Mouse (Mus musculus) neural tube, embryonic 14.5 days (tissue): ENCODE results near the gene Endov. TPM values are rescaled to one million over a fixed set of nuclear protein-coding genes. Genes with fewer than 3 reads are reported as not detected.

Experiments
- ATAC-seq: fragments of 200-750 bp; cut with Nextera tagmentation; 2 replicates; pipeline ENCODE4 v1.8.0; 2017; ENCODE audit warnings: low read depth, mild to moderate bottlenecking, moderate TSS enrichment, moderate library complexity
- H3K27ac ChIP-seq: fragments of 300-500 bp; sonication (generic); 2 replicates; pipeline ENCODE4 v1.5.1; 2014; ENCODE audit warnings: low read depth, mild to moderate bottlenecking, control low read depth, low read length, moderate library complexity, mixed read lengths
- H3K27me3 ChIP-seq: fragments of 300-500 bp; sonication (generic); 2 replicates; pipeline ENCODE4 v1.6.1; 2014; ENCODE audit warnings: low read length; ENCODE audit not compliant: control insufficient read depth, insufficient read depth
- H3K36me3 ChIP-seq: fragments of 300-500 bp; sonication (generic); 2 replicates; pipeline ENCODE4 v1.6.1; 2014; ENCODE audit warnings: low read length, mixed read lengths; ENCODE audit not compliant: control insufficient read depth, insufficient read depth
- H3K4me1 ChIP-seq: fragments of 300-500 bp; sonication (generic); 2 replicates; pipeline ENCODE4 v1.6.1; 2014; ENCODE audit warnings: low read length; ENCODE audit not compliant: control insufficient read depth, insufficient read depth
- H3K4me2 ChIP-seq: fragments of 300-500 bp; sonication (generic); 2 replicates; pipeline ENCODE4 v1.6.1; 2014; ENCODE audit warnings: mild to moderate bottlenecking, low read depth, low read length, control low read depth
- H3K4me3 ChIP-seq: fragments of 300-500 bp; sonication (generic); 2 replicates; pipeline ENCODE4 v1.5.1; 2014; ENCODE audit warnings: low read depth, low read length, control low read depth, mixed read lengths
- H3K9ac ChIP-seq: fragments of 300-500 bp; sonication (generic); replicated peaks from 2 replicates; pipeline ENCODE4 v1.6.1; 2014; ENCODE audit warnings: low read depth, mild to moderate bottlenecking, control low read depth, low read length, mixed read lengths
- H3K9me3 ChIP-seq: fragments of 300-500 bp; sonication (generic); 2 replicates; pipeline ENCODE4 v1.6.1; 2016; ENCODE audit warnings: low read length; ENCODE audit not compliant: control insufficient read depth
- WGBS: fragments of 180-500 bp; shearing (Covaris S2); extraction: QIAGEN DNeasy Blood & Tissue Kit; methylation state at CpG from one replicate; pipeline ENCODE4 v1.1.7; 2014; 5-methylcytosine and 5-hydroxymethylcytosine counted together
- polyA plus RNA-seq: library from polyadenylated mRNA; unstranded; fragments of >200 nt; fragmentation: Nextera tagmentation; extraction: Ambion mirVana; gene quantifications from 2 replicates; pipeline ENCODE4 v1.2.1, GENCODE M21; 2014

Gene Endov
- polyA plus RNA-seq, 1 experiment from 2014 or later = 13.8 TPM

GRCm38 (mm10) chr11:119542371-119542770 is 51.2 kb downstream of the Endov start:
- Histone ChIP-seq H3K27me3 (0 out of 2 replicates have a peak, but pooled peaks cover 3% of the 10 kb centered on the region), H3K36me3 (no peaks in the 10 kb centered on the region), H3K4me1 (peaks cover 39% of the 10 kb centered on the region), H3K4me3 (no peak overlapping the region), H3K27ac (no peak overlapping the region), H3K9ac (no peak overlapping the region), H3K9me3 (no peaks in the 10 kb centered on the region), H3K4me2 (no peak overlapping the region)
- ATAC-seq = no peak
- 60% methylated on average over 9 of the region's 9 CpGs for WGBS

GRCm38 (mm10) chr11:119542886-119543285 is 51.7 kb downstream of the Endov start:
- Histone ChIP-seq H3K4me1 (peaks cover 39% of the 10 kb centered on the region), H3K4me3 (no peak overlapping the region), H3K36me3 (no peaks in the 10 kb centered on the region), H3K27me3 (0 out of 2 replicates have a peak, but pooled peaks cover 3% of the 10 kb centered on the region), H3K4me2 (no peak overlapping the region; the same call in 1 of the 2 replicates), H3K27ac (no peak overlapping the region), H3K9me3 (no peaks in the 10 kb centered on the region), H3K9ac (no peak overlapping the region)
- no peak for ATAC-seq
- WGBS = 77% methylated on average over 5 of the region's 5 CpGs

GRCm38 (mm10) chr11:119543816-119544517 is 52.8 kb downstream of the Endov start:
- Histone ChIP-seq H3K9me3 (no peaks in the 10 kb centered on the region), H3K4me1 (peaks cover 50% of the 10 kb centered on the region), H3K4me2 (peak overlapping the region; percentile 97), H3K27me3 (0 out of 2 replicates have a peak, but pooled peaks cover 3% of the 10 kb centered on the region), H3K36me3 (no peaks in the 10 kb centered on the region), H3K27ac (no peak overlapping the region), H3K9ac (no peak overlapping the region), H3K4me3 (peak overlapping the region; percentile 9; the same call in 1 of the 2 replicates)
- no peak for ATAC-seq
- 63% methylated on average over 16 of the region's 16 CpGs for WGBS

- no peaks in the 10 kb centered on the region for H3K9me3 ChIP-seq
- 0 out of 2 replicates have a peak, but pooled peaks cover 3% of the 10 kb centered on the region for H3K27me3 ChIP-seq
- H3K27ac ChIP-seq = no peak overlapping the region
- no peaks in the 10 kb centered on the region for H3K36me3 ChIP-seq
- peak overlapping the region; percentile 76; the same call in 1 of the 2 replicates for H3K4me3 ChIP-seq
- H3K4me2 ChIP-seq = peak overlapping the region; percentile 97
- peaks cover 55% of the 10 kb centered on the region for H3K4me1 ChIP-seq
- 77% methylated on average over 15 of the region's 15 CpGs for WGBS
- H3K9ac ChIP-seq = no peak overlapping the region
- no peak for ATAC-seq
Measured at GRCm38 (mm10) chr11:119544518-119545105, 53.5 kb downstream of the Endov start.

GRCm38 (mm10) chr11:119545281-119545680 is 54.1 kb downstream of the Endov start:
- Histone ChIP-seq H3K27ac (no peak overlapping the region), H3K9ac (peak overlapping the region; percentile 76), H3K4me3 (peak overlapping the region; percentile 76), H3K36me3 (no peaks in the 10 kb centered on the region), H3K27me3 (0 out of 2 replicates have a peak, but pooled peaks cover 3% of the 10 kb centered on the region), H3K4me2 (peak overlapping the region; percentile 97), H3K9me3 (no peaks in the 10 kb centered on the region), H3K4me1 (peaks cover 50% of the 10 kb centered on the region)
- no peak for ATAC-seq
- WGBS = 33% methylated on average over 3 of the region's 3 CpGs

GRCm38 (mm10) chr11:119545741-119546495 is 54.8 kb downstream of the Endov start:
- Histone ChIP-seq H3K27me3 (0 out of 2 replicates have a peak, but pooled peaks cover 3% of the 10 kb centered on the region), H3K4me2 (peak overlapping the region; percentile 97), H3K36me3 (no peaks in the 10 kb centered on the region), H3K4me3 (peak overlapping the region; percentile 76), H3K9me3 (no peaks in the 10 kb centered on the region), H3K27ac (no peak overlapping the region), H3K9ac (peak overlapping the region; percentile 76), H3K4me1 (peaks cover 53% of the 10 kb centered on the region)
- no peak for ATAC-seq
- 13% methylated on average over 10 of the region's 10 CpGs for WGBS

- ATAC-seq = no peak
- no peaks in the 10 kb centered on the region for H3K9me3 ChIP-seq
- under 1% methylated on average over 45 of the region's 46 CpGs for WGBS
- H3K27ac ChIP-seq = no peak overlapping the region
- H3K27me3 ChIP-seq = 0 out of 2 replicates have a peak, but pooled peaks cover 3% of the 10 kb centered on the region
- no peaks in the 10 kb centered on the region for H3K36me3 ChIP-seq
- peaks cover 54% of the 10 kb centered on the region for H3K4me1 ChIP-seq
- H3K9ac ChIP-seq = peak overlapping the region; percentile 76
- H3K4me2 ChIP-seq = peak overlapping the region; percentile 97
- H3K4me3 ChIP-seq = peak overlapping the region; percentile 76
Measured at GRCm38 (mm10) chr11:119546496-119547182, 55.5 kb downstream of the Endov start.

GRCm38 (mm10) chr11:119547183-119547921 is 56.2 kb downstream of the Endov start, which contains the start of gene Nptx1:
Gene Nptx1, minus strand, starts transcription at chr11:119547753.
- Histone ChIP-seq H3K27me3 (0 out of 2 replicates have a peak, but pooled peaks cover 3% of the 10 kb centered on the region), H3K4me1 (peaks cover 54% of the 10 kb centered on the region), H3K9ac (peak within 1 kb of the TSS; percentile 76), H3K27ac (peak within 1 kb of the TSS; percentile 55), H3K36me3 (no peaks in the 10 kb centered on the region), H3K4me2 (peak within 1 kb of the TSS; percentile 97), H3K9me3 (no peaks in the 10 kb centered on the region), H3K4me3 (peak within 1 kb of the TSS; percentile 76)
- peak; percentile 57 for ATAC-seq
- WGBS = under 1% methylated on average over 85 of the region's 90 CpGs
